Mouse (Mus musculus) lung, postnatal 36 days (tissue): ENCODE measurements around the gene Msi2.

ENCODE experiments used
- DNase-seq: peaks from one replicate; pipeline ENCODE4 v3.0.0; 2022; ENCODE audit warnings: mixed read lengths

Gene Msi2

GRCm38 (mm10) chr11:88558731-88559130 is 159.6 kb downstream of the Msi2 start:
- no peak for DNase-seq

- peak; percentile 56 for DNase-seq
These were observed 160.3 kb downstream of the Msi2 start for GRCm38 (mm10) chr11:88557828-88558580.

- DNase-seq, result no peak
These were observed 161.1 kb downstream of the Msi2 start for GRCm38 (mm10) chr11:88557116-88557768.

- peak; percentile 83 for DNase-seq
These were observed 162.3 kb downstream of the Msi2 start for GRCm38 (mm10) chr11:88555902-88556549.

- DNase-seq, result no peak
These were observed 163.0 kb downstream of the Msi2 start for GRCm38 (mm10) chr11:88555232-88555818.

GRCm38 (mm10) chr11:88553521-88554310 is 164.6 kb downstream of the Msi2 start:
- no peak for DNase-seq

GRCm38 (mm10) chr11:88552987-88553386 is 165.3 kb downstream of the Msi2 start:
- peak; percentile 90 for DNase-seq

- no peak for DNase-seq
These were observed 165.9 kb downstream of the Msi2 start for GRCm38 (mm10) chr11:88552385-88552784.

GRCm38 (mm10) chr11:88551034-88551433 is 167.3 kb downstream of the Msi2 start:
- DNase-seq, result peak; percentile 68

GRCm38 (mm10) chr11:88550083-88550907 is 168.0 kb downstream of the Msi2 start:
- DNase-seq, result no peak

GRCm38 (mm10) chr11:88549529-88549900 is 168.8 kb downstream of the Msi2 start:
- no peak for DNase-seq

GRCm38 (mm10) chr11:88548832-88549528 is 169.3 kb downstream of the Msi2 start:
- no peak for DNase-seq

- DNase-seq, result no peak
These were observed 169.9 kb downstream of the Msi2 start for GRCm38 (mm10) chr11:88548423-88548822.

- no peak for DNase-seq
These were observed 174.5 kb downstream of the Msi2 start for GRCm38 (mm10) chr11:88543771-88544170.

- no peak for DNase-seq
These were observed 175.5 kb downstream of the Msi2 start for GRCm38 (mm10) chr11:88542817-88543216.

GRCm38 (mm10) chr11:88541666-88542639 is 176.4 kb downstream of the Msi2 start:
- no peak for DNase-seq

GRCm38 (mm10) chr11:88539637-88540478 is 178.5 kb downstream of the Msi2 start:
- peak; percentile 60 for DNase-seq

- DNase-seq, result no peak
These were observed 179.5 kb downstream of the Msi2 start for GRCm38 (mm10) chr11:88538710-88539340.
